Mouse (Mus musculus) retina, postnatal 7 days (tissue): ENCODE results near the gene Tmtc4.

Experiments used
- DNase-seq: peaks from one replicate; pipeline ENCODE4 v3.0.0-alpha.2; 2012; ENCODE audit warnings: low read depth, low spot score

Gene Tmtc4

GRCm38 (mm10) chr14:122872612-122873011 is 111.2 kb downstream of the Tmtc4 start:
- DNase-seq = no peak

GRCm38 (mm10) chr14:122871841-122872580 is 111.8 kb downstream of the Tmtc4 start:
- no peak for DNase-seq

GRCm38 (mm10) chr14:122869831-122870230 is 114.0 kb downstream of the Tmtc4 start:
- no peak for DNase-seq
